Mouse (Mus musculus): Measurements from ENCODE around the gene Dnm3. TPM values are rescaled to one million over a fixed set of nuclear protein-coding genes. Genes with fewer than 3 reads are reported as not detected.

The Dnm3 gene
- polyA plus RNA-seq, 1 experiment: 3.5 TPM

DNA sequence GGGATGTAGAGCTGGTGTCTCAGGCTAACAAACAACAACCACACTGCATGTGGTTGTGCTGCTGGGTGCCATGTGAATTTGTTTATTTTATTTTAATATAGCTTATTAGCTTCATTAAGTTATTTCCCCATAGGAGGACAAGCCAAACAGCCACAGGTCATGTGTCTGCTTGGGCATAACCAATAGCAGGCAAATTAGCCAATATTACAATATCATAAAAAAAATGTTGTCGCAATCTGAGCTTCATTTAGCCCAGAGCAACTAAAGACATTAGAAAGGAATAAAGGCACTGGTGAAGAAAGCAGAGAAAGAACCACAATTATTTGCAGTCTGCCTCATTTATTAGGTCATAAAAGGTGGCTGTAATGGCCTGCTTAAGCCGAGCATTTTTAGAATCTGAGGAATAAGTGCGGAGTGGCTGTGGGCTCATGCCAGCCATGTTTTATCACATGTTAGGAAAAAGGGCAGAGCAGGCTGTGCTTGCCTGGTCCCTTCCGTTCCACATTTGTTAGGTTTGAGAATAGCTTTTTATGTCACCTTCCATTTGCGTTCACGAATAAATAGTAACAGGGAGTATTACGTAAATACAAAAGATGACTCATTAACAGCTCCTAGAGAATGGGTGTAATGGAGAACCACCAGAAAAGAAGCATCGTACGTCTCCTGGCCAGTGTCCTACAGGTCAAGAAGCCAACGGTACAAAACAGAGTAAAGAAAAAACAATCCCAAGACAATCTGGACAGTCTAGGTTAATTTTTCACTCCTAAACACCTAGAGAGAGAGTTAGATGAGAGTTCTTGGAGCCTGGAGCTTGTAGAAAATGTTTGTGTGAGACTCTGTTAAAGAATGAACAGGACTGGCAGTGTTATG, 376.6 kb downstream of the Dnm3 start:
- H3K4me3 ChIP-seq (replicated peaks; ENCODE audit: control insufficient read depth, low read depth, low read length): no peak overlapping the region
- TF ChIP-seq POLR2A (IDR thresholded peaks at IDR 0.05; ENCODE audit: borderline replicate concordance, control insufficient read depth, low read depth, low read length) (no peak), CTCF (IDR thresholded peaks at IDR 0.05; ENCODE audit: control insufficient read depth, insufficient read depth, low read length) (no peak)
- WGBS: 79% methylated on average over 10 of the region's 10 CpGs
- H3K4me1 ChIP-seq (ENCODE audit: control insufficient read depth, insufficient read depth, low read length): no peaks in the 10 kb centered on the region
- H3K27ac ChIP-seq (ENCODE audit: control insufficient read depth, insufficient read depth, low read depth, low read length, poor library complexity): no peak overlapping the region

DNA sequence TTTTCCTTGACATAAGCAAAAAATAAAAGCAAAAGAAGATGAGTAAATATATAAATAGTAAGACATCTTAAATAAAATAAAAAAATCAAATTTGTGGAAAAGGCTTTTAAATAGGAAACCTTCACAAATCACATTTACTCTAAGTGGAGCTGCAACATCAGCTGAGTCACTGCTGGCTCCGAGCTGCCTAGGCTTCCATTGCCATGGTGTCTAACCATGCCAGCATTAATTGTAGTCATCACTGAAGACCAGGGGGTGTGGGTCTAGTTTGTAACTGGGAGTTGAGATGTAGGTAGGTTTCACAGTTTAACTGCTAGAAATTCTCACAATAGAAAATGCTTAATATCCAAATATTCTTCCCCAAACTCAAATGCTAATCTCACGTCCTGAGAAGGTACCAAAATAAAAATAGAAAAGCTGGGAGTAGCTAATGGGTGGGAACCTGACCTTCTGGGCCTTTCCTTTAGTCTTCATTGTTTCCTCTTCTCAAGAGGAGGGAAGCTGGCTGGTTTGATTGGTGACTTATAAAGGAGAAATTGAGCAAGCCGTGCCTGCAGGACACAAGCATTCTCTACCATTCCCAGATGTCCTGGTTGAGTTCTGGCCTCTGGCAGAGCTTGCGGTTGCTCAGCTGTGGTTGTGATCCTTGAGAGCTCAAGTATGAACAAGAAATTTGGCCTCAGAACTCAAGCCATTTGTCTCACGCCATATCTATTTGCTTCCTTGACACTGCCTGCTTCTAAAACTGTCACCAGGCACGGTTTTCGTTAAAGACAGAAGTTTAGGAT, 377.6 kb downstream of the Dnm3 start:
- H3K27ac ChIP-seq (ENCODE audit: control insufficient read depth, insufficient read depth, low read depth, low read length, poor library complexity): no peak overlapping the region
- 70% methylated on average over 7 of the region's 7 CpGs for WGBS
- no peak overlapping the region for H3K4me3 ChIP-seq (replicated peaks; ENCODE audit: control insufficient read depth, low read depth, low read length)
- H3K4me1 ChIP-seq (ENCODE audit: control insufficient read depth, insufficient read depth, low read length): no peaks in the 10 kb centered on the region
- TF ChIP-seq CTCF (IDR thresholded peaks at IDR 0.05; ENCODE audit: control insufficient read depth, insufficient read depth, low read length) (no peak), POLR2A (IDR thresholded peaks at IDR 0.05; ENCODE audit: borderline replicate concordance, control insufficient read depth, low read depth, low read length) (no peak)

DNA sequence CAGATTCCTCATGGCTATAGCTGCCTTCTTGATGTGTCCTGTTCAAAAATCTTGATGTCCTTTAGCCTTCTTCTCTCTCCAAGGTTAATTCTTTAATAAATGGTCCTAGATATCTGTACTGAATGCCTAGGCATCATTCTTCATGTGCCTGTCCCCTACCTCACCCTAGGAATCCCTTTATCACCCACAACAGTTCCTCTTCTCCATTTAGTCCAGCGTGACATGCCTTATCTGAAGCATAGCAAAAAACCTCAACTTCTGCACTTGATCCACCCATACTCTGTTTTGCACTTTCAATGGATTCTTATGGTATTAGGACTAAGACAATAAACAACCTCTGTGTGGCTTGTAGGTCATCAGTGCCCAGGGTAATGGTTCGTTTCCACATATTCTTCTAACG, 378.6 kb downstream of the Dnm3 start:
- Histone ChIP-seq H3K4me3 (replicated peaks; ENCODE audit: control insufficient read depth, low read depth, low read length) (no peak overlapping the region), H3K4me1 (ENCODE audit: control insufficient read depth, insufficient read depth, low read length) (no peaks in the 10 kb centered on the region), H3K27ac (ENCODE audit: control insufficient read depth, insufficient read depth, low read depth, low read length, poor library complexity) (no peak overlapping the region)
- WGBS: 24% methylated on average over 3 of the region's 3 CpGs
- TF ChIP-seq CTCF (IDR thresholded peaks at IDR 0.05; ENCODE audit: control insufficient read depth, insufficient read depth, low read length) (no peak), POLR2A (IDR thresholded peaks at IDR 0.05; ENCODE audit: borderline replicate concordance, control insufficient read depth, low read depth, low read length) (no peak)

DNA sequence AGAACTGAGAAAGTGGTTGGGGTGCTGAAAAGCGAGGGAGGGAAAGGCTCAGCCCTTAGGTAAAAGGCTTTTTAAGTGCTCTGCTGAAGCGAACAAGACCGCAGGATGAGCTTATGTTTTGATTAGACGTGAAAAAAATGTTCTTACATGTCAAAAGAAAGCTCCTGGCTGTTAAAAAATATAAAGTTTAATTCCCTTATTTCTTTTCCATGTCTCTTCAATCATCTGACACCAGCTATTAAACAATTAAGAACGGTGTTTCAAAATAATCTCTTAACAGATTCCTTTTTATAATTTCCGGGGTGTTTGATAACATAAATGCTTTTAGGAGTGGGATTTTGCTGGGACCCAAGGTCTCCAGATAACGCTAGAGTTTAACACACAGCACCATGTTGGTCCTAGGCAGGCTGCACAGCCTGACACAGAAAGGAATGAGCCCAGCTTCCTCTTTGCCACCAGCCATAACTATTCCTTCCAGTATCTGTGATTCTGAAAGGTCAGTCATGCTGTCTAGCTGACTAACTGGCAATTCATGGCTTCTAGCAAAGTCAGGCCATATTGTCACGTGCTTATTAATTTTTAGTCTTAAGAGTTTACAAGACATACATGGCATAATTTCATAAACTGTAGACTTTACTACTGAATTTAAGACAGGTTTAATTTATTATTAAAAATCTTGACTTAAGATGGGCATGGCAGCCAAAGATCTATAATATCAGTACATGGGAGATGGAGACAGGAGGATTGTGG, 383.1 kb downstream of the Dnm3 start:
- Histone ChIP-seq H3K4me1 (ENCODE audit: control insufficient read depth, insufficient read depth, low read length) (no peaks in the 10 kb centered on the region), H3K4me3 (replicated peaks; ENCODE audit: control insufficient read depth, low read depth, low read length) (no peak overlapping the region), H3K27ac (ENCODE audit: control insufficient read depth, insufficient read depth, low read depth, low read length, poor library complexity) (no peak overlapping the region)
- TF ChIP-seq POLR2A (IDR thresholded peaks at IDR 0.05; ENCODE audit: borderline replicate concordance, control insufficient read depth, low read depth, low read length) (no peak), CTCF (IDR thresholded peaks at IDR 0.05; ENCODE audit: control insufficient read depth, insufficient read depth, low read length) (no peak)
- WGBS: 77% methylated on average over 8 of the region's 8 CpGs

DNA sequence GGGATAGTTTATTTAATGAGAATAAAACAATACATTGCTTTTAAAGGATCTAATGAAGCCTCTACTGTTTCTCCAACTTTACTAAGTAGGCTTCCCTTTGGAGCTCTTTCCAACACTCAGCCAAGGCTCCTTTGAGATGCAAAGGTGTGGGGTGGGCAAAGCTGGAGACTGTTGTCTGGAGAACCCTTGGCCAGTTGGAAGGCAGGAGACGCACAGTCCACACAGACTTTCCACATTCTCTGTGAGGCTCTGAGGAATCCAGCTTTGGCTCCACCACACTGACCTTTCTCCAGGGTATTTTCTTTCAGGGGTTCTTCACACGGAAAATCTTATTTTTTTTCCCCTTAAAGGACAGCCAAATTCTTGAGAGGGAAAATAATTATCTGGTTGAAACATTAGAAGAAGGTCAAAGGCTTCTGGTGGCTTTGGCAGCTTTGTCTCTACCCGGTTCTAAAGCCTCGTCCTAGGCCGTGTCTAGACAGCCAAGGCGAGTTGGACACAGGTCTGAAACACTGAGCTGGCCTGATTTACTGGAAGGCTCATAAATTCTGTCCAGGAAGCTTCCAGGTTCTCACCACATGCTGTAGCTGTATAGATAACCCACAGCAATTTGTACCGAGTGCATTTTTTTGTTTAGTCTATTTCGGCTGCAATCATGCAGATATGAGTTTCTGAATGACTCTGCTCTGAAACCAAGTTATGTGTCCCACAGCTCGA, 383.9 kb downstream of the Dnm3 start:
- no peak overlapping the region for H3K27ac ChIP-seq (ENCODE audit: control insufficient read depth, insufficient read depth, low read depth, low read length, poor library complexity)
- TF ChIP-seq CTCF (IDR thresholded peaks at IDR 0.05; ENCODE audit: control insufficient read depth, insufficient read depth, low read length) (no peak), POLR2A (IDR thresholded peaks at IDR 0.05; ENCODE audit: borderline replicate concordance, control insufficient read depth, low read depth, low read length) (no peak)
- H3K4me3 ChIP-seq (replicated peaks; ENCODE audit: control insufficient read depth, low read depth, low read length): no peak overlapping the region
- WGBS: 54% methylated on average over 9 of the region's 9 CpGs
- no peaks in the 10 kb centered on the region for H3K4me1 ChIP-seq (ENCODE audit: control insufficient read depth, insufficient read depth, low read length)

DNA sequence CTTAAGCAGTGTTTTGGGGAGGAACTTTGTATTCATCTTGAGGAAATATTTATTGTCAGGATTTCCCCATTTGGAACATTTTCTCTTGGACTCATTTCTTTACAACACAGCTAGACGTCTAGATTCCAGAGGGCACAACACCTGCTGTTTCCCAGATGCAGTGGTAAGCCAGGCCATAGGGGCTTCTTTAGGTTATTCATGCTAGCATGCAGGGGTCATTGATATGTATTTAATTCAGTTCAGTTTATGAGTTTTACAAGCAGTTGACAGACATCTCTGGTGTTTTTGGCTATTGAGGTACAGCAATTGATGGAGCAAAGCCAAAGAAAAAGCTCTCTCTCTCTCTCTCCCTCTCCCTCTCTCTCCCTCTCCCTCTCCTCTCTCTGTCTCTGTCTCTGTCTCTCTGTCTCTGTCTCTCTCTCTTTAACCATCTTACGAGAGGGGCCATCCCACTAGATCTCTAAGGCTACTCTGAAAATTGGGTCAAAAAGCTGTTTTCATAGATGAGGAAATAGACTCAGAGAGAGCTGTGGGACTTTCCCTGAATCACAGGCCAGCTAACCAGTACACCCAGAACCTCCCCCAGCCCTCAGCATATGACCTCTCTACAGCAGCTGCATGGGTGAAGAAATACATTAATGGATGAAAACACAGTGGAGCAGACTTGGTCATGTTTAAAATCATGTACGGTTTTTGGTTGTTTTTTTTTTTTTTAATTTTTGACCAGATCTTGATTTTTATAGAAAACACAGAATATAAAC, 384.8 kb downstream of the Dnm3 start:
- Histone ChIP-seq H3K4me3 (replicated peaks; ENCODE audit: control insufficient read depth, low read depth, low read length) (no peak overlapping the region), H3K4me1 (ENCODE audit: control insufficient read depth, insufficient read depth, low read length) (no peaks in the 10 kb centered on the region), H3K27ac (ENCODE audit: control insufficient read depth, insufficient read depth, low read depth, low read length, poor library complexity) (no peak overlapping the region)
- 76% methylated on average over 3 of the region's 3 CpGs for WGBS
- TF ChIP-seq POLR2A (IDR thresholded peaks at IDR 0.05; ENCODE audit: borderline replicate concordance, control insufficient read depth, low read depth, low read length) (no peak), CTCF (IDR thresholded peaks at IDR 0.05; ENCODE audit: control insufficient read depth, insufficient read depth, low read length) (no peak)

DNA sequence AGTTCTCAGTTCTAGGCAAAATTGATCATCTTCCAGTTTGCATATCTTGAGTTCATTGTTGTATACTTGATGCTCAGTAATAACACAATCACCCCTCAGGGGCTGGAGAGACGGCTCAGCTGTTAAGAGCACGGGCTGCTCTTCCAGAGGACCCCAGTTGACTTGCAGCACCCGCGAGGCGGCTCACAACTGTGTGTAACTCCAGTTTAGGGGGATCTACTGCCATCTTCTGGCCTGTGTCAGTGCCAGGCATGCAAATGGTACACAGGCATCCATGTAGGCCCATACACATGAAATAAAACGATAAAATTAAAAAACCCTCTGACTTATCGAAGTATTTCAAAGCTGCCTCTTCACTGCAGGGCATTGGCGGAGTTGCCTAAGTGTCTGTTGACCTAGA, 385.4 kb downstream of the Dnm3 start:
- H3K4me3 ChIP-seq (replicated peaks; ENCODE audit: control insufficient read depth, low read depth, low read length): no peak overlapping the region
- 85% methylated on average over 8 of the region's 8 CpGs for WGBS
- H3K27ac ChIP-seq (ENCODE audit: control insufficient read depth, insufficient read depth, low read depth, low read length, poor library complexity): no peak overlapping the region
- TF ChIP-seq CTCF (IDR thresholded peaks at IDR 0.05; ENCODE audit: control insufficient read depth, insufficient read depth, low read length): no peak
- no peak for TF ChIP-seq POLR2A (IDR thresholded peaks at IDR 0.05; ENCODE audit: borderline replicate concordance, control insufficient read depth, low read depth, low read length)
- H3K4me1 ChIP-seq (ENCODE audit: control insufficient read depth, insufficient read depth, low read length): no peaks in the 10 kb centered on the region
